In the genomic region with DNA sequence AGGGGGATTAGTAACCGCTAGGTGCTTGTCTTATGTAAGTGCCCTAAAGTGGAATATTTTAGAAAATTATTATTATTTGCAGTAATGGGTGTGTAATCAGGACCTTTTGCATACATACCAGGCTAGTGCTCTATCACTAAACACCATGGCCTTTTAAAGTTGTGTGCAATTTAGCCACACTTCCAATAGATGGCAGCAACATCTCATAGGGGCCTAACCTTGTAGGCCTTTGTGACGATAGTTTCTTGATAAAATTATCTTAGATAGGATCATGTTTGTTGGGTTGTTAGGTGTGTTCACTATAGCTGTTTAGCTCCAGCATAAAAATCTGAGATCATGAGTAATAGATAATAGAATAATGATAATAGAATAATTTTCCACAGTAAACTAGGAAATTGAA, we compare ENCODE assay signal across 9 mouse cellular contexts. TPM values are rescaled to one million over a fixed set of nuclear protein-coding genes. Genes with fewer than 3 reads are reported as not detected.
DNase-seq lines count a peak whose midpoint lies in the region; ATAC-seq lines count a peak whose summit lies in the region.
"Had no signal": no experiment of that assay in that cellular context is flagged by ENCODE, and none has a peak within 500 bp of the region (broad histone marks: within the 10 kb centered on the region; RNA-seq: fewer than 3 reads in every experiment).

No protein-coding gene starts in this region.

- no peaks in the 10 kb centered on the region for H3K4me1 ChIP-seq in forebrain, embryonic 13.5 days
- no peaks in the 10 kb centered on the region for H3K4me1 ChIP-seq in forebrain, embryonic 10.5 days
- H3K4me1 ChIP-seq in neural tube, embryonic 11.5 days (ENCODE audit: control insufficient read depth, insufficient read depth, low read length): no peaks in the 10 kb centered on the region
- no peaks in the 10 kb centered on the region for H3K4me1 ChIP-seq in neural tube, embryonic 15.5 days
- H3K4me1 ChIP-seq in forebrain, embryonic 14.5 days (ENCODE audit: control insufficient read depth, insufficient read depth, low read length): no peaks in the 10 kb centered on the region

- no peak overlapping the region for H3K9ac ChIP-seq in forebrain, embryonic 13.5 days
- no peak overlapping the region for H3K9ac ChIP-seq in neural tube, embryonic 11.5 days (ENCODE audit: low read length)
- H3K9ac ChIP-seq in neural tube, embryonic 15.5 days (replicated peaks): no peak overlapping the region
- H3K9ac ChIP-seq in forebrain, embryonic 14.5 days (ENCODE audit: low read length): no peak overlapping the region

- WGBS in forebrain, embryonic 13.5 days: 33% methylated on average over 2 of the region's 2 CpGs
- WGBS in forebrain, embryonic 10.5 days: 35% methylated on average over 2 of the region's 2 CpGs
- WGBS in neural tube, embryonic 11.5 days: 40% methylated on average over 2 of the region's 2 CpGs
- WGBS in neural tube, embryonic 15.5 days: 38% methylated on average over 2 of the region's 2 CpGs
- WGBS in forebrain, embryonic 14.5 days: 34% methylated on average over 2 of the region's 2 CpGs

- no peak for DNase-seq in forebrain, embryonic 10.5 days (ENCODE audit: extremely low spot score, low spot score)
- peak; percentile 19 for DNase-seq in neural tube, embryonic 11.5 days (ENCODE audit: low spot score)
- peak; percentile 26 for DNase-seq in forebrain, embryonic 14.5 days (ENCODE audit: low spot score)
- peak; percentile 27 for DNase-seq in lung, postnatal 10 days
- DNase-seq in ovary, postnatal 36 days (ENCODE audit: low spot score): no peak
- DNase-seq in gastrocnemius, adult 8-10 months (ENCODE audit: low spot score in 2 of 2): no peak

- no peaks in the 10 kb centered on the region for H3K36me3 ChIP-seq in forebrain, embryonic 13.5 days (ENCODE audit: poor library complexity, severe bottlenecking)
- H3K36me3 ChIP-seq in forebrain, embryonic 10.5 days (replicated peaks): no peaks in the 10 kb centered on the region
- no peaks in the 10 kb centered on the region for H3K36me3 ChIP-seq in neural tube, embryonic 11.5 days (ENCODE audit: control insufficient read depth, insufficient read depth, low read length)
- H3K36me3 ChIP-seq in neural tube, embryonic 15.5 days: no peaks in the 10 kb centered on the region
- H3K36me3 ChIP-seq in forebrain, embryonic 14.5 days (ENCODE audit: control insufficient read depth, insufficient read depth, low read length): no peaks in the 10 kb centered on the region

- no peak overlapping the region for H3K4me2 ChIP-seq in forebrain, embryonic 13.5 days
- no peak overlapping the region for H3K4me2 ChIP-seq in neural tube, embryonic 11.5 days (ENCODE audit: low read depth)
- no peak overlapping the region for H3K4me2 ChIP-seq in neural tube, embryonic 15.5 days
- H3K4me2 ChIP-seq in forebrain, embryonic 14.5 days (ENCODE audit: low read length): no peak overlapping the region

- 0 out of 2 replicates have a peak, but pooled peaks cover 3% of the 10 kb centered on the region for H3K9me3 ChIP-seq in forebrain, embryonic 13.5 days (replicated peaks)
- H3K9me3 ChIP-seq in forebrain, embryonic 10.5 days: no peaks in the 10 kb centered on the region
- H3K9me3 ChIP-seq in neural tube, embryonic 11.5 days (ENCODE audit: control insufficient read depth, low read length): no peaks in the 10 kb centered on the region
- H3K9me3 ChIP-seq in neural tube, embryonic 15.5 days (replicated peaks): no peaks in the 10 kb centered on the region
- H3K9me3 ChIP-seq in forebrain, embryonic 14.5 days (replicated peaks; ENCODE audit: control insufficient read depth, low read length): no peaks in the 10 kb centered on the region

- no peak overlapping the region for H3K4me3 ChIP-seq in forebrain, embryonic 13.5 days
- no peak overlapping the region for H3K4me3 ChIP-seq in forebrain, embryonic 10.5 days
- no peak overlapping the region for H3K4me3 ChIP-seq in neural tube, embryonic 11.5 days (ENCODE audit: low read depth, low read length)
- no peak overlapping the region for H3K4me3 ChIP-seq in neural tube, embryonic 15.5 days (replicated peaks)
- H3K4me3 ChIP-seq in forebrain, embryonic 14.5 days (ENCODE audit: low read depth, low read length): no peak overlapping the region

- no peaks in the 10 kb centered on the region for H3K27me3 ChIP-seq in forebrain, embryonic 13.5 days
- H3K27me3 ChIP-seq in forebrain, embryonic 10.5 days (ENCODE audit: poor library complexity, severe bottlenecking): no peaks in the 10 kb centered on the region
- H3K27me3 ChIP-seq in neural tube, embryonic 11.5 days (ENCODE audit: control insufficient read depth, insufficient read depth, low read length): no peaks in the 10 kb centered on the region
- H3K27me3 ChIP-seq in neural tube, embryonic 15.5 days (replicated peaks): no peaks in the 10 kb centered on the region
- no peaks in the 10 kb centered on the region for H3K27me3 ChIP-seq in forebrain, embryonic 14.5 days (replicated peaks; ENCODE audit: control insufficient read depth, insufficient read depth, low read length)

- 0 out of 2 replicates have a peak, but pooled peaks have one; percentile 43 for ATAC-seq in forebrain, embryonic 13.5 days
- ATAC-seq in neural tube, embryonic 11.5 days (ENCODE audit: insufficient read depth, low FRiP score, low TSS enrichment): no peak; the same call in 1 of the 2 replicates
- no peak for ATAC-seq in neural tube, embryonic 15.5 days (ENCODE audit: low FRiP score)
- no peak for ATAC-seq in forebrain, embryonic 14.5 days

- no peak overlapping the region for H3K27ac ChIP-seq in forebrain, embryonic 13.5 days
- H3K27ac ChIP-seq in forebrain, embryonic 10.5 days: no peak overlapping the region
- H3K27ac ChIP-seq in neural tube, embryonic 11.5 days (ENCODE audit: low read depth, low read length): no peak overlapping the region
- no peak overlapping the region for H3K27ac ChIP-seq in neural tube, embryonic 15.5 days (replicated peaks)
- H3K27ac ChIP-seq in forebrain, embryonic 14.5 days (ENCODE audit: low read depth, low read length): no peak overlapping the region

RNA-seq across cellular contexts. Expression of a gene that starts 11.3 kb away (rescaled TPM):
- polyA plus RNA-seq in forebrain, embryonic 13.5 days (2015; fragmentation: Nextera tagmentation; extraction: Ambion mirVana): not detected in 2 replicates
- not detected in 2 replicates for polyA plus RNA-seq in forebrain, embryonic 10.5 days (2016; fragmentation: Nextera tagmentation; extraction: Ambion mirVana)
- not detected in 2 replicates for polyA plus RNA-seq in neural tube, embryonic 11.5 days (2014; fragmentation: Nextera tagmentation; extraction: Ambion mirVana)
- not detected in 2 replicates for polyA plus RNA-seq in neural tube, embryonic 15.5 days (2015; fragmentation: Nextera tagmentation; extraction: Ambion mirVana)
- polyA plus RNA-seq in forebrain, embryonic 14.5 days (2014; fragmentation: Nextera tagmentation; extraction: Ambion mirVana): not detected in 2 replicates
- total RNA-seq in gastrocnemius, adult 8-10 months (2022): not detected
- polyA plus RNA-seq: gonadal fat pad, adult 2 months had no signal

RNA-seq across cellular contexts. Expression of a gene that starts 18.6 kb away (rescaled TPM):
- not detected in 2 replicates for polyA plus RNA-seq in forebrain, embryonic 13.5 days (2015; fragmentation: Nextera tagmentation; extraction: Ambion mirVana)
- not detected in 2 replicates for polyA plus RNA-seq in forebrain, embryonic 10.5 days (2016; fragmentation: Nextera tagmentation; extraction: Ambion mirVana)
- not detected in 2 replicates for polyA plus RNA-seq in neural tube, embryonic 11.5 days (2014; fragmentation: Nextera tagmentation; extraction: Ambion mirVana)
- polyA plus RNA-seq in neural tube, embryonic 15.5 days (2015; fragmentation: Nextera tagmentation; extraction: Ambion mirVana): not detected in 2 replicates
- not detected in 2 replicates for polyA plus RNA-seq in forebrain, embryonic 14.5 days (2014; fragmentation: Nextera tagmentation; extraction: Ambion mirVana)
- not detected for total RNA-seq in gastrocnemius, adult 8-10 months (2022)
- polyA plus RNA-seq: gonadal fat pad, adult 2 months had no signal

RNA-seq across cellular contexts. Expression of a gene that starts 31.2 kb away (rescaled TPM):
- polyA plus RNA-seq in forebrain, embryonic 13.5 days (2015; fragmentation: Nextera tagmentation; extraction: Ambion mirVana): not detected in 2 replicates
- not detected in 2 replicates for polyA plus RNA-seq in forebrain, embryonic 10.5 days (2016; fragmentation: Nextera tagmentation; extraction: Ambion mirVana)
- polyA plus RNA-seq in neural tube, embryonic 11.5 days (2014; fragmentation: Nextera tagmentation; extraction: Ambion mirVana): not detected in 2 replicates
- not detected in 2 replicates for polyA plus RNA-seq in neural tube, embryonic 15.5 days (2015; fragmentation: Nextera tagmentation; extraction: Ambion mirVana)
- polyA plus RNA-seq in forebrain, embryonic 14.5 days (2014; fragmentation: Nextera tagmentation; extraction: Ambion mirVana): not detected in 2 replicates
- not detected for total RNA-seq in gastrocnemius, adult 8-10 months (2022)
- polyA plus RNA-seq: gonadal fat pad, adult 2 months had no signal

RNA-seq across cellular contexts. Expression of a gene that starts 35.6 kb away (rescaled TPM):
- polyA plus RNA-seq in forebrain, embryonic 13.5 days (2015; fragmentation: Nextera tagmentation; extraction: Ambion mirVana): not detected in 2 replicates
- not detected in 2 replicates for polyA plus RNA-seq in forebrain, embryonic 10.5 days (2016; fragmentation: Nextera tagmentation; extraction: Ambion mirVana)
- polyA plus RNA-seq in neural tube, embryonic 11.5 days (2014; fragmentation: Nextera tagmentation; extraction: Ambion mirVana): not detected in 2 replicates
- not detected in 2 replicates for polyA plus RNA-seq in neural tube, embryonic 15.5 days (2015; fragmentation: Nextera tagmentation; extraction: Ambion mirVana)
- polyA plus RNA-seq in forebrain, embryonic 14.5 days (2014; fragmentation: Nextera tagmentation; extraction: Ambion mirVana): not detected in 2 replicates
- not detected for total RNA-seq in gastrocnemius, adult 8-10 months (2022)
- polyA plus RNA-seq: gonadal fat pad, adult 2 months had no signal

RNA-seq across cellular contexts. Expression of a gene that starts 42.5 kb away (rescaled TPM):
- not detected in 2 replicates for polyA plus RNA-seq in forebrain, embryonic 13.5 days (2015; fragmentation: Nextera tagmentation; extraction: Ambion mirVana)
- polyA plus RNA-seq in forebrain, embryonic 10.5 days (2016; fragmentation: Nextera tagmentation; extraction: Ambion mirVana): not detected in 2 replicates
- not detected in 2 replicates for polyA plus RNA-seq in neural tube, embryonic 11.5 days (2014; fragmentation: Nextera tagmentation; extraction: Ambion mirVana)
- not detected in 2 replicates for polyA plus RNA-seq in neural tube, embryonic 15.5 days (2015; fragmentation: Nextera tagmentation; extraction: Ambion mirVana)
- polyA plus RNA-seq in forebrain, embryonic 14.5 days (2014; fragmentation: Nextera tagmentation; extraction: Ambion mirVana): not detected in 2 replicates
- total RNA-seq in gastrocnemius, adult 8-10 months (2022): not detected
- polyA plus RNA-seq: gonadal fat pad, adult 2 months had no signal

Comparison
In these comparisons a context has a peak if more than half of its experiments do, and no peak if none do; other contexts are left out.
1. DNase-seq: peak in neural tube, embryonic 11.5 days (single experiment), forebrain, embryonic 14.5 days (single experiment) and lung, postnatal 10 days (single experiment); none in forebrain, embryonic 10.5 days (single experiment), ovary, postnatal 36 days (single experiment) and gastrocnemius, adult 8-10 months (0 of 2).